Mouse (Mus musculus) cerebellum, postnatal 36 days (tissue): ENCODE measurements around the gene Csde1.

ENCODE experiments used
- DNase-seq, 2 experiments: peaks; one replicate each; pipeline ENCODE4 v3.0.0; 2021 to 2022; ENCODE audit warnings: mixed read lengths in 2 of 2

The Csde1 gene

DNA sequence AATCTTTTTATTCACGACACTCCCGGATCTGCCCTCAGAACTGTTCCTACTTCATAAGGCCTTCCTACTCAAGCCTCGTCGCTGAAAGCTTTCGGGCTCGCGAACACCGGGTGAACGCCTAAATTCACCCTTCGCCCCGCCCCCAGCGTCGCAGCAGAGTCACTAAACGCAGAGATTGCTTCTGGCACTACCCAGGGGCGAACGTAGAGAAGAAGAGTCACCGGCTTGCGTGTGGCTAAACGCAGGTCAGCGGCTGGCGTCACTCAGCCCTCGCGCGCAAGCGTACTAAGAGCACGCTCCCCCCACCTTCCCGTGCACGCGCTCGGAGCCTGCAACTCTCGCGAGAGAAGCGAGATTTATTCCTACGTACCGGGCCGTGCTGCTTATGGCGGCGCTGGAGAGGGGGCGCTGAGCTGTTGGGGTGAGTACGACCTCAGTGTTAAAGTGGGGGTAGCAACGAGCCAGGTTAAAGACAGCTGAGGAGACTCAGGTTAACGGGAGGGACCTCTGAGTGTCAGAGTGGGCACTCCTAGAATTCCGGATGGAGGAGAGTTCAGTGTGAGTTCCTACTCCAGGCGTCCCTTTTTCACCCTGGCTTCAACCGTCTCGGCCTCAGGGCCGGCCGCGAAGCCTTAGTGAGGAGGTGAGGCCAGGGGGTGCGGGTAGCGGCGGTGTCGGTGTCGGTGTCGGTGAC, at the start of gene Csde1:
Gene Csde1 (plus strand): TSS at position 178 of the 694 bp plus-strand sequence.
- DNase-seq: peak; percentile 97

DNA sequence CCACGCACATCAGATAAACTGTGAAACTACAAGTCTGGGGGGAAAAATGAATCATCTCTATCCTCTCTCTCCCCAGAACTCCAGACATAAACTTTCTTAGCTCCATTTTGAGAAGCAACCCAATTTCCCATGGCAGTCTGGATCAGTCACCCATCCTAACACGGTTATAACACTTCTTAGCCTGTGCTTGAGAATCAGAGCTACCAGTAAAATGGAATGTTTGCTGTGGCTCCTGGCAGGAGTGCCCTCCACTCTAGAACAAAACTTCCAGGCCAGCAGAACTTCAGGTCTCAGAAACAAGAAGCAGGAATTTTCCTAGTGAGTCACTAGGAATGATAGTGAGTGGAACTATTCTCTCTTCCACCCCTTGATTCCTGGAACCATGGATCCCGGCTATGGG, 49.7 kb upstream of the Csde1 start:
- no peak for DNase-seq

DNA sequence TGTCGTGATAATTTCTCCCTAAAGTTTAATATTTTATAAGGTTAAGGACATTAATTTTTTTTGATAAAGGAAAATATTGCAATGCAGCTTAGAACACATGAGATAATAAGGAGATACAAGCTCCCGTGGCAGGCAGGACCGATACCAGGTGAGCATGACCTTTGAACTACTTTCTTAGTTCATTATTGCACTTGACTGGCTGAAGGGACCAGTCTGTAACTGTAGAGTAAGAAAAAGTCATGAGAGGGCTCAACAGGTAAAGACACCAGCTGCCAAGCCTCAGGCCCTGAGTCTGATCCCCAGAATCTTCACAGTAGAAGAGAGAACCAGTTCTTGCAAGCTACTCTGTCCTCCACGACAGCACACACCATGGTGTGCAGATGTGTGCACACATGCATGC, 43.3 kb upstream of the Csde1 start:
- no peak for DNase-seq

DNA sequence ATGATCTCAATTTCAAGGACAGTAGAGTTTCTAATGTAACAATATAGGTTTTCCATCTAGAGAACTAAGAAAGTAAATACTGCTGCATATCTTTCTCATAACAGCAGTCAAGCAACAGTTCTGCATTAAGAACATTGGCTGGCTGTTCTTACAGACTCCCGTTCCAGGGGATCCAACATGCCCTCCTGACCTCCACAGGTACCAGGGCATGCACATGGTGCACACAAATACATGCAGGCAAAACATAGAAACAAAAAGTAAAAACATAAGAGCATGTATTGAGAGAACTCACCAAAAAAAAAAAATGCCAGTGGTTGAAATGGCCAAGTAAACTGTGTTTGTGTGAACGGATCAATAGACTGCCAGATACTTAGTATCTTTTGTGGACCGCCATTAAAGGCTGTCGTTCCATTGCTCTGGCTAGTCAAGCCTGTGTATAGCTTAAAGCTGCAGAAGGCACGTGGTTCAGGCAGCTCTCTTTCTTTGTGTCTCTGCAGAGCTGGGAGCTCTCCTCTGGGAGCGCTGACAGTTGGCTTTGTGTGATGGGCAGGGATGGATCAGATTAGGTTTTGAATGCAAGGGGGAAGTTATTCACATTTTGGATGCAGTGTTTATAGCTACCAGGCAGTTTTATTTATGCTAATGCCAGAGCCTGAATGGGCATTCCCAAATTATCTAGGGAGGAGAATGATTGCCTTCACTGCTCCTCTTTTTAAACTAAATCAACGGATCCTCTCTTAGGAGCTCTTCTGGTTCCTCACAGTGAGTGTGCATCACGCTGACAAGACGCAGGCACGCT, 40.5 kb upstream of the Csde1 start:
- DNase-seq: no peak

DNA sequence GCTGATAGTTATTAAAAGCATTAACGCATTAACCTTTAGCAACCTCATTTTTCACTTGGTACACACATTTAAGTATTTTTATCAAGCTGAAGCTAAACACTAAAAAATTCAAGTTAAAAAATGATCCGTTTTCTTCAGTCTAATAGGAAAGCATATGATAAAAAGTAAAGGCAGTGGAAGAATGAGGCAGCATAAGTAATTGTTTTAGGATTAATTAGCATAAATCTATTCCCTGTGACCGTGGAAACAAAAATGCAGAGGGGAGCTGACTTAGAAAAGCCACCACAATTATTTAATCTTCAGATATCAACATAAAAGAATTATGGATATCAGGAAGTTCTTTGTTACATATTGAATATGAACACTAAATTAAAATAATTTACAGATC, 39.9 kb upstream of the Csde1 start:
- no peak for DNase-seq

DNA sequence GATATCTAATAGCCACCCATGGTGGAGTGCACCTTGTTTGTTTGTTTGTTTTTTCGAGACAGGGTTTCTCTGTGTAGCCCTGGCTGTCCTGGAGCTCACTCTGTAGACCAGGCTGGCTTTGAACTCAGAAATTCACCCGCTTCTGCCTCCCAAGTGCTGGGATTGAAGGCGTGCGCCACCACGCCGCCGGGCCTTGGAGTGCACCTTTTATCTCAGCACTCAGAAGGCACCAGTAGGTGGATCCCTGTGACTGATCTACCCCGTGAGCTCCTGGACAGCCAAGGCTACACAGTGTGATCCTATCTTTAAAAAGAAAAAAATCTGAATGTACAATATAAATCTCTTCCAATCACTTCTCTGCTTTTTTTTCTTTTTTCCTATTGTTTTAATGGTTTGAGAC, 29.2 kb upstream of the Csde1 start:
- DNase-seq: no peak

DNA sequence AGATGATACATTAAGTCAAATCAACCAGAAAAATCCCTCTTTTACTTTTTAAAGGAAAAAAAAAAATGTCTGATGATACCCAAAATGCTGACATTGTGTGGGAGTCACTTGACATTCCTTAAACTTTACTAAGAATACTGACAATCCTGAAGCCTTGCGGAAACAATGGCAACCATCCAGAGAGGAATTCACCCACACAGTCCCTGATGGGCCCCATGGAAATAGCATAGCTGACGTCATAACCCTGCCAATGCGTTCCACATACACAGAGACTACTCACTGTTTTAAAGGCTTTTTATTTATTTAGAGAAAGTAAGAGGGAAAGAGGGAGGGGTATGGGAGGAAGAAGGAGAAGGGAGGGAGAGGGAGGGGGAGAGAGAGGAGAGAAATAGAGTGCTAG, 27.3 kb upstream of the Csde1 start:
- DNase-seq: no peak

DNA sequence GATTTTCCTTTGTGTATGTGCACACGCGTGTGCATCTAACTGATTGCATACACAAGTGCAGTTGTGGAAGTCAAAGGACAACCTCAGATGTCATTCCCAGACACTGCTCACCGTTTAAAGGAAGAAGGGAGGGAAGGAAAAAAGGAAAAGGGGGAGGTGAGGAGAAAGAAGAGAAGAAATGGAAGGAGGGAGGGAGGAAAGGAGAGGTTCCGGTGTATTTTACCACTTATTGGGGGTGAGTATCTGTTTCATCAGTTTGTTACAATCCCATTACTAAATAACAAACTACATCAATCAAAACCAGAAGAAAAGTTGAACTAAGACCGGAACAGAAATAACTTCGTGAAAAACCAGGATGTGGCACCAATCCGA, 25.0 kb upstream of the Csde1 start:
- no peak for DNase-seq

DNA sequence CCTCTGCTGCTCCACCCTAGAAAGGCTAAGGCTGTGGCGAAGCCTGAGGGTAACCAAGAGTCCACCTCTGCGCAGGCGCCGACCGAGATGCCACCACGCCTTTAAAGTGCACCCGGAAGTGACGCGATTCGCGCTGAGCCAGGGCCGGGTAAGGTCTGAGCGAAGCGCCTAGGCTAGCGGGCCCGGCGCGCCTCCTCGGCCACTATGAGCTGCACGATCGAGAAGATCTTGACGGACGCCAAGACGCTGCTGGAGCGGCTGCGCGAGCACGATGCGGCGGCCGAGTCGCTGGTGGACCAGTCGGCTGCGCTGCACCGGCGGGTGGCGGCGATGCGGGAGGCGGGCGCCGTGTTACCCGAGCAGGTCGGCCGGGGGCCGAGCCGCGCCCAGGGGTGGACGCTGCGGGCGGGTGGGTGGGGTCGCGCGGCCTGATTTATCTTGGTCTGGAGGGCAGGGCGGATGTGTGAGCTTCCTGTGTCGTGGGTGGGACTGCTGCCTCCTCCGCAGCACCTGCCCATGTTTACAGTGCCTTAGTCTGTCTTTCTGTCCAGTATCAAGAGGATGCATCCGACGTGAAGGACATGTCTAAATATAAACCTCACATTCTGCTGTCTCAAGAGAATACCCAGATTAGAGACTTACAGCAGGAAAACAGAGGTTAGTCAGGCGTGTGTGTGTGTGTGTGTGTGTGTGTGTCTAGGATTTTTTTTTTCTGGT, 24.5 kb upstream of the Csde1 start, which contains the start of gene Sike1:
Gene Sike1 (plus strand): TSS at position 104 of the 717 bp plus-strand sequence.
- peak; percentile 94 to 96 for DNase-seq

DNA sequence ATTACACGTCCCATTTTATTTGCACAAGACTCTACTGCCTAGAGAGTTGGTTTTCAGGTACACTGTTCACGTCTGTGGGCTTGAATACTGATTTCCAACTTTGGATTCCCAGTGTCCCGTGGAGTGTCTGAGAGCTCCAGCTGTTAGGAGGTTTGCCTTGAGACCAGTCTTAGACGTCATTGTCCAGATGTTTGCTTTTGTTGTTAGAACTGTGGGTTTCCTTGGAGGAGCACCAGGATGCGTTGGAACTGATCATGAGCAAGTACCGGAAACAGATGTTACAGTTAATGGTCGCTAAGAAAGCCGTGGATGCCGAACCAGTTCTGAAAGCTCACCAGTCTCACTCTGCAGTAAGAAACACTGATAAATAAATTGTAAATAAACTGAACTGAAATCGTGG, 23.2 kb upstream of the Csde1 start:
- DNase-seq: no peak

DNA sequence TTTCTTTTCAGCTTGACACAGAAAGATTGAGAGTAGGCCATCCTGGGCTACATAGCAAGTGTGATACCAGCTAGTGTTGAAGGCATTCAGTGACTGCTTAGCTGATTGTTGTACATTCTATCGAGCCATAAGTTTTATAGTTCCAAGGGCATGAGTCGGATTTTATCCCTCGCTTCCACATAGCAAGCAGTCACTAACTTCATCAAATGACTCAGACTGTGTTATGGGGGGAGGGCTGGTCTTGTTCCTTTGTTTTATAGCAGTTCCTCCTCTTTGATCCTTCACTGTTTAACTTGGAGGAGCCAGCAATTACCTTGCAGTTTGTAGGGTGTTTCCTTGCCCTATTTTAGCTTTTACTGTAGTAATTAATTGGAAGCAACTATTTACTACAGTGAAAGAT, 22.6 kb upstream of the Csde1 start:
- no peak for DNase-seq

DNA sequence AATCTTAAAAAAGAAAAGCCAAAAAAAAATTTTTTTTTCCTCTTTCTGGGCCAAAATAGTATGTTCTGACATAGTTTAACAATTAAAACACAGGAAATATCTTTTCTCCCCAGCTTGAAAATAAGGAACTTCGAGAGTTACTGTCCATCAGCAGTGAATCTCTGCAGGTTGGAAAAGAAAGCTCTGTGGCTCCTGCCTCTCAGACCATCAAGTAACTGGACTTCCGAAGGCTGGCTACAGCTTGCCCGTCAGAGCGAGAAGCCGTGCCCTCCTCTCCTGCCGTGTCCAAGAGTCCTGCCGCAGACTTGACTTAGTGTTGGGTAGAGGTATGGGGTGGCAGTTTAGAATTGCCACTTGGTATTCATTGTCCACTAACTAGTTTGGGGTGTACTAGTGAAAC, 18.6 kb upstream of the Csde1 start:
- DNase-seq: no peak

DNA sequence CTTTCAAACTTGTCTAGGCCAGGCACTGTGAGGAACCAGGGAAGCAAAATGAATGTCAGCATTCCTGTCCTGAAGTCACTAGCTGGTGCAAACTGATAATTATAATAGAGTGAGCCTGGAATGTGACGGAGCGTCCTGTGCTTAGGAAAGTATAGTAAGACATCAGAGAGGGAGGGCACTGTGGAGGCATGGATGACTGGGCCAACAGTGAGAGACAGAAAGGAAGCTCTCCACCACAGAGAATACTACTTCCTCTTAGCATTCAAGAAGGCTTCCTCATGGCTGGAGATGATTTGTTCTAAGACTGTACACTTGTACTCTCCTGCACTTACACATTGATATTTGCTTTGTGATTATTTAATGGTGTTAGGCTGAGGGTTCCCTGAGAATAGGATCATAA, 2.9 kb upstream of the Csde1 start:
- DNase-seq: no peak

DNA sequence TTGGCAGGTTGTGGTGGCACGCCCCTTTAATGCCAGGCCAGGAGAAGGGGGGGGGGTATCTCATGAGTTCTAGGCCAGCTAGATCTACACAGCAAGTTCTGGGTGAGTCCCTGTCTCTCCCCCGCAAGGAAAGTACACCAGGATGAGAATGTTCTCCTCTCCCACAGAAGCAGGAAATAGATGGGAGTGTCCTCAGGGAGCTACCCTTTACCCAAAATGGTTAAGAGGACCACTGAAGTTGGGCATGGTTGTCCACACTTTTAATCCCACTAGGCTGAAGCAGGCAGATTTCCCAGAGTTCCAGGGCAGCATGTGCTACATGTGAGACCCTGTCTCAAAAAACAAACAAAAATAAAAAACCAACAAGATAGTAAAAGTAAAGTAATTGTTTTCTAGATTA, 764 bp upstream of the Csde1 start:
- no peak for DNase-seq

DNA sequence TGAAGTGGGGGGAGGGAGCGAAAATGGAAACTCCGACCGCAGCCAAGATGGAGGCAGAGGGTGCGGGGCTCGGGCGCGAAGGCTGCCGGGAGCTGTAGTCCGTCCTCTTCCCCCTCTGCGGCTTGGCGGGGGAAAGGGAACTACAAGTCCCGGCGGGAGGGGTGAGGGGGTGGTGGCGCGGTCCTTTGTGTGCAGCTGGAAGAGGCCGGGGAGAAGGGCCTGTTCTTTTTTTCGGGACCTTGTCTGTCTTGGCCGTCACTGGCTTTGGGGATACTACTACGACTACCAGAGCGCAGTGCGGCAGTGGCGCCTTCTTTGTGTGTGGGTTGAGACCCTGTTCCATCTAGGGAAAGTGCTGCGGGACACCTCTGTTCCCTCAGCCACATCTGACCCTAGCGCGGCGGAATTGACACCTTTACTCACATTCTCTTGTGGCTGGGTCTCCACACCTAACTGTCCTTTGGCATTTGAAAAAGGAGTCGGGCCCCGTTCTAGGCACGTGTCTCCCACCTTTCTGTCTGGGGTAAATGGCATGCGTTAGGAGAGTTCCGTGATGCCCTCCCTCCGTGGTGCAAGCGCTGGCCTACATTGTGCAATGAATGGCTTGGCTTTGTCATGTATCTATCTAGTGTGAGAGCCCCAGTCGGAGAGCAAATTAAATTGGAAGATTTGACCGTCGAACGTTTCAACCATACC, 865 bp downstream of the Csde1 start:
- peak; percentile 83 to 84 for DNase-seq

DNA sequence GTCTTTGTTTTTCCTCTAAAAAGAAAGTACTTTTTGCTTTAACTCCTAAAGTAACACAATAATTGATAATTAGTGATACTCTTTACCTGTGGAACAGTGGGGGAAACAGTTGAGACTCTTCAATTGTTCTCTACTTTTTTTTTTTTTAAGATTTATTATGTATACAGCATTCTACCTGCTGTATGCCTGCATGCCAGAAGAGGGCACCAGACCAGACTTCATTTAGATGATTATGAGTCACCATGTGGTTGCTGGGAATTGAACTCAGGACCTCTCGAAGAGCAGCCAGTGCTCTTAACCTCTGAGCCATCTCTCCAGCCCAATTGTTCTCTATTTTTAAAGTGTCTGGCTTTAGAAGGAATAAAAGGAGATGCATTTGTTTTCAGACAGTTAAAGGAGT, 5.9 kb downstream of the Csde1 start:
- no peak for DNase-seq

DNA sequence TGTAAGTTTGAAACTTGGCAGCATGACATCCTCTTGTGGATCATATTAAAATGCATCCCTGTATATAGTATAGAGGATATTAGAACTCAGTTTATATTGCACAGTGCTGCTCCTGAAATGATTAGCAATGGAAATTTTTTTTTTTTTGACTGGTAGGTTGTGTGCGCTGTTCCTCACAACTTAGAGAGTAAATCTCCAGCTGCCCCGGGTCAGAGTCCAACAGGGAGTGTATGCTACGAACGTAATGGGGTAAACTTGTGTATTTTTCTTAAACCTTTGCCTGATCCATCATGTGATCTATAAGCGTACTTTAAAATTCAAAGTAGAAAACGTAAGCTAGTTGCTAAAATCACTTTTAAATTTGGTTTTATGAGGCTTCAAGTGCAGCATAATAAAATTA, 20.1 kb downstream of the Csde1 start:
- no peak for DNase-seq

DNA sequence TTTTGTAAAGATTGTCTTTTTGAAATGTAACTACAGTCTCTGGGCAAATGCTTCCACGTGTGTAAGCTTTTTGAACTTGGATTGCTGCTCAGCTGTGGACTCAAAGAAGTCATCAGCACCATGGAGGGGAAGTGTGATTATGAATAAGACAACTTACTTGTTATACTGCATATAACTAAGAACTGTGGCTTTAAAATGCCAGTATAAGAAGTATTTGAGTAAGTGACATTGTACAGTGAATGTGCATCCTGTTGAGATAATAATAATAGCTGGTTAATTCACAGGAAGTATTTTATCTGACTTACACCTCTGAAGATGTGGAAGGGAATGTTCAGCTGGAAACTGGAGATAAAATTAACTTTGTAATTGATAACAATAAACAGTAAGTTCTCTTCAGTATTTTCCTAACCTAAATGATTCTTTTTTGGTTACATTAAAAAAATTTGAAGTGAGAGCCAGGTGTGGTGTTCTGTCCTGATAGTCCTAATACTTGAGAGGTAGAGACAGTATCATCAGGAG, 20.7 kb downstream of the Csde1 start:
- DNase-seq: no peak

DNA sequence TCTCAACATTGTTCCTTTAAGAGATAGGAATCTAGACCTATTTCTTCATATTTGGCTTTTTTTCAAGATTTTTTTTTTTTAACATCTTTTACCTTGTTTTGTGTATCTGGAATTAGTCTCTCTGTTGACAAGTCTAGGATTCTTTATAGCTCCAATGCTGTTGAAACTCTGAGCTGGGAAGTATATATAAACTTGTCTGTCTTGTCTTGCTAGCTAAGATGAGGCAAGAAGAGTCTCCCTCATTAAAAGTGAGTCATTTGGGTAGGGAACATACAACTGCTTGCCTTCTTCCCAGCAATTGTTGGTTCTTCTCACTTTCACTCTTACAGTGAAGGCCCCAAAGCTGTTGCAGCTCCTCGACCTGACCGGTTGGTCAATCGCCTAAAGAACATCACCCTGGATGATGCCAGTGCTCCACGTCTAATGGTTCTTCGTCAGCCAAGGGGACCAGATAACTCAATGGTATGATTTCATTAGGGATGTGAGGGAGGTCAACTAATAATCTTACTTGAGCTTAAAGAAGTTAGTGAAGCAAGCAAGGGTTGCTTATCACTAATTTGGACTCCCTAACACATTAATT, 35.9 kb downstream of the Csde1 start:
- DNase-seq: no peak

DNA sequence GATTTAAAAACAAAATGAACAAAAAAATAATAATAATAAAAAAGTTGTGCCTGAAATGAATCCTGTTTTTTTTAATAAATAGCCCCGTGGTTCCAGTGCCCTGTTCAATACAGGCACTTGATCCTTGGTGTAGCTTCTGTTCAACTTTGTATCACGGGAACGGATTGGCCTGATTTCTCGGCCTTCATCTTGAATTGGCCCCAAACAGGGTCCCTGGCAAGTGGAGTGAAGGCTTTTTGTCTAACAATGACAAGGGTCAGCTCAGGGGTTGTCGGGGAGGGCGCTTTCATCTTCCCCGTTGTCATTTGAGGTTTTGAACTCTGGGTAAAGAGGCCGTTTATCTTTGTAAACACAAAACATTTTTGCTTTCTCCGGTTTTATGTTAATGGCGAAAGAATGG, 37.5 kb downstream of the Csde1 start:
- DNase-seq: no peak

DNA sequence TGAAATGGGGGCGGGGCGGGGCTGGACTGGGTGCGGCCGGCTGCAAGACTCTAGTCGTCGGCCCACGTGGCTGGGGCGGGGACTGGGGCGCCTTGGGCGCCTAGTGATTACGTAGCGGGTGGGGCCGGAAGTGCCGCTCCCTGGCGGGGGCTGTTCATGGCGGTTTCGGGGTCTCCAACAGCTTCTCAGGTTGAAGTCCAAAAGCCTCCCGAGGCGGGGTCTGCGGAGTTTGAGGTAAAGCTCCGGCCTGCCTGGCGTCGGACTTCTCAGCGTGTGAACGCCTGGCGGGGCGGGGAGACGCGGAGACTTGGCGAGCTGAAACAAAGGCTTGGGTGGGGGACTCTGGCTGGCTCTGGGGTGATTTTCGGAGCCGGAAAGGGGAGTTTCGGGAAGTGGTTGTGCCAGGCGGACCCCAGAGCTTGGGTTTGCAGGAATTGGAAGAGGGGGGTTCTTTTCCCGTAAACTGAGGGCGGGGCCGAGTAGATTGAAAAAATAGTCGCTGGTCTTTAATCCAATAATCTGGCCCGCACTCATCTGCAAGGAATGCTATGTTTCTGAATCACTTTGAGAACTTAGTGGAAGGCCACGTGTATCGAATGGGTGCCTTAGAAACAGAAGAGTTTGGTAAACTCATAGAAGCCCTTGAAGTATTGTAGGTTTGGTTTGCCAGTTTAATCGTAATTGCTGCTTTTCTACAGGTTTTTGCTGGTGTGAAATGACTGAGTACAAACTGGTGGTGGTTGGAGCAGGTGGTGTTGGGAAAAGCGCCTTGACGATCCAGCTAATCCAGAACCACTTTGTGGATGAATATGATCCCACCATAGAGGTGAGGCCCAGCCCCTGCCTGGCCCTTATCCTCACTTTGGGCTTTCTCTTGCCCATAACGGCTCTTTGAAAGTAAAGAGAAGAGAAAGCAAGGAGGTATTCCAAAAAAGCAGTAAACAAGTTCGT, 38.3 kb downstream of the Csde1 start, which contains the start of gene Nras:
Gene Nras (plus strand): TSS at position 79 of the 951 bp plus-strand sequence.
- DNase-seq: peak; percentile 84 to 90
